Mouse (Mus musculus) gastrocnemius, adult 8-10 months (tissue): ENCODE results near the gene Cyp2e1. TPM values are rescaled to one million over a fixed set of nuclear protein-coding genes. Genes with fewer than 3 reads are reported as not detected.

Experiments
- DNase-seq, 2 experiments: peaks; one replicate each; pipeline ENCODE4 v3.0.0; 2022; ENCODE audit warnings: low spot score in 2 of 2
- total RNA-seq, 4 experiments: library from RNA; stranded (reverse); gene quantifications; 2 replicates each; pipeline ENCODE4 v1.2.4; 2022

Gene Cyp2e1
- total RNA-seq, 4 experiments from 2014 or later, result 1.8 to 29.0 (median 8.8) TPM

- DNase-seq, result no peak
Measured at GRCm38 (mm10) chr7:140805704-140806103, 42.2 kb downstream of the Cyp2e1 start.

GRCm38 (mm10) chr7:140810496-140810895 lies 47.0 kb downstream of the Cyp2e1 start:
- DNase-seq, result no peak

GRCm38 (mm10) chr7:140811714-140812113 lies 48.2 kb downstream of the Cyp2e1 start:
- no peak for DNase-seq

GRCm38 (mm10) chr7:140812850-140813249 lies 49.3 kb downstream of the Cyp2e1 start:
- no peak for DNase-seq

- DNase-seq, result no peak
Measured at GRCm38 (mm10) chr7:140820173-140820572, 56.6 kb downstream of the Cyp2e1 start.

GRCm38 (mm10) chr7:140821305-140821652 lies 57.7 kb downstream of the Cyp2e1 start:
- no peak for DNase-seq

GRCm38 (mm10) chr7:140821653-140822329 lies 58.3 kb downstream of the Cyp2e1 start, which contains the start of gene Zfp941:
Gene Zfp941, minus strand, starts transcription at chr7:140822178.
- no peak for DNase-seq

GRCm38 (mm10) chr7:140822731-140823130 lies 59.2 kb downstream of the Cyp2e1 start:
- no peak for DNase-seq

Other genes starting within 250 kb of the Cyp2e1 start
- gene Olfr538, start 195.9 kb upstream of the Cyp2e1 start, total RNA-seq, result not detected
- not detected for gene Olfr46, start 162.5 kb upstream of the Cyp2e1 start, total RNA-seq
- gene Olfr61, start 134.8 kb upstream of the Cyp2e1 start, total RNA-seq, result not detected
- not detected for gene Olfr53, start 117.3 kb upstream of the Cyp2e1 start, total RNA-seq
- not detected for gene Olfr539, start 103.8 kb upstream of the Cyp2e1 start, total RNA-seq
- not detected for gene Olfr45, start 81.8 kb upstream of the Cyp2e1 start, total RNA-seq
- gene Olfr541, start 66.5 kb upstream of the Cyp2e1 start, total RNA-seq, result not detected
- gene Syce1, start 24.1 kb downstream of the Cyp2e1 start, total RNA-seq, result not detected
- under 1 TPM in 1 of 4 experiments, not detected in 3; 0.11 TPM for gene Zfp941, start 58.4 kb downstream of the Cyp2e1 start, total RNA-seq
- not detected for gene Urah, start 71.3 kb downstream of the Cyp2e1 start, total RNA-seq
- not detected for gene Scgb1c1, start 81.8 kb downstream of the Cyp2e1 start, total RNA-seq
- gene Odf3, start 84.1 kb downstream of the Cyp2e1 start, total RNA-seq, result not detected
- not detected for gene Gm45785, start 92.6 kb downstream of the Cyp2e1 start, total RNA-seq
- 10 to 100 TPM; 11.8 to 13.5 (median 13.1) TPM for gene Ric8a, start 93.2 kb downstream of the Cyp2e1 start, total RNA-seq
- gene Bet1l, start 93.8 kb downstream of the Cyp2e1 start, total RNA-seq, result 1 to 10 TPM; 6.5 to 7.7 (median 6.8) TPM
- gene Psmd13, start 118.2 kb downstream of the Cyp2e1 start, total RNA-seq, result 10 to 100 TPM; 85.3 to 96.3 (median 89.9) TPM
- gene Sirt3, start 118.6 kb downstream of the Cyp2e1 start, total RNA-seq, result 10 to 100 TPM; 18.7 to 23.2 (median 22.2) TPM
- gene Cox8b, start 136.7 kb downstream of the Cyp2e1 start, total RNA-seq, result 1,000 to 10,000 TPM; 1,780 to 2,019 (median 1,893) TPM
- under 1 TPM in 1 of 4 experiments, not detected in 3; 0.08 TPM for gene Nlrp6, start 157.2 kb downstream of the Cyp2e1 start, total RNA-seq
- gene Pgghg, start 177.7 kb downstream of the Cyp2e1 start, total RNA-seq, result 1 to 10 TPM; 1.4 to 2.8 (median 2.2) TPM
- gene Ifitm5, start 186.6 kb downstream of the Cyp2e1 start, total RNA-seq, result under 1 TPM in 2 of 4 experiments, not detected in 2; 0.34 to 0.53 TPM
- not detected for gene Gm45717, start 192.2 kb downstream of the Cyp2e1 start, total RNA-seq
- gene Ifitm2, start 192.2 kb downstream of the Cyp2e1 start, total RNA-seq, result 10 to 100 TPM; 25.1 to 51.9 (median 30.1) TPM
- under 1 TPM; 0.34 to 0.99 (median 0.77) TPM for gene Ifitm1, start 203.5 kb downstream of the Cyp2e1 start, total RNA-seq
- 10 to 100 TPM; 20.8 to 38.8 (median 27.1) TPM for gene Ifitm3, start 247.0 kb downstream of the Cyp2e1 start, total RNA-seq